Mouse (Mus musculus): ENCODE measurements around the gene Ifi35. TPM values are rescaled to one million over a fixed set of nuclear protein-coding genes. Genes with fewer than 3 reads are reported as not detected.

The Ifi35 gene
- polyA plus RNA-seq, 1 experiment from 2014 or later, result 3.8 TPM

GRCm38 (mm10) chr11:101477552-101478211 is 29.5 kb downstream of the Ifi35 start:
- 36% methylated on average over 10 of the region's 10 CpGs for WGBS
- peak overlapping the region; percentile 25; the same call in 1 of the 2 replicates for H3K9ac ChIP-seq (ENCODE audit: low read length)
- H3K27ac ChIP-seq (ENCODE audit: low read depth, low read length), result peak overlapping the region; percentile 93
- H3K4me2 ChIP-seq (ENCODE audit: low read depth, low read length, severe bottlenecking), result peak overlapping the region; percentile 31; the same call in 1 of the 2 replicates
- no peaks in the 10 kb centered on the region for H3K27me3 ChIP-seq (ENCODE audit: control insufficient read depth, insufficient read depth, low read length)
- H3K9me3 ChIP-seq (ENCODE audit: control insufficient read depth, low read length), result no peaks in the 10 kb centered on the region
- peaks cover 23% of the 10 kb centered on the region for H3K4me1 ChIP-seq (replicated peaks; ENCODE audit: control insufficient read depth, insufficient read depth, low read length)
- H3K4me3 ChIP-seq (ENCODE audit: low read depth, low read length), result no peak overlapping the region
- H3K36me3 ChIP-seq (ENCODE audit: control insufficient read depth, insufficient read depth, low read length), result no peaks in the 10 kb centered on the region
- ATAC-seq (replicated peaks; ENCODE audit: low FRiP score) (peak; percentile 80), DNase-seq (ENCODE audit: low spot score) (peak; percentile 78)

GRCm38 (mm10) chr11:101479171-101479635 is 31.0 kb downstream of the Ifi35 start:
- 6% methylated on average over 18 of the region's 18 CpGs for WGBS
- Histone ChIP-seq H3K4me1 (replicated peaks; ENCODE audit: control insufficient read depth, insufficient read depth, low read length) (peaks cover 23% of the 10 kb centered on the region), H3K36me3 (ENCODE audit: control insufficient read depth, insufficient read depth, low read length) (no peaks in the 10 kb centered on the region), H3K9me3 (ENCODE audit: control insufficient read depth, low read length) (no peaks in the 10 kb centered on the region), H3K4me3 (ENCODE audit: low read depth, low read length) (peak overlapping the region; percentile 16), H3K27ac (ENCODE audit: low read depth, low read length) (peak overlapping the region; percentile 93), H3K9ac (ENCODE audit: low read length) (peak overlapping the region; percentile 56), H3K4me2 (ENCODE audit: low read depth, low read length, severe bottlenecking) (peak overlapping the region; percentile 47), H3K27me3 (ENCODE audit: control insufficient read depth, insufficient read depth, low read length) (no peaks in the 10 kb centered on the region)
- peak; percentile 49 for ATAC-seq (replicated peaks; ENCODE audit: low FRiP score)
- DNase-seq (ENCODE audit: low spot score), result peak; percentile 75

GRCm38 (mm10) chr11:101480912-101481311 is 32.7 kb downstream of the Ifi35 start:
- no peaks in the 10 kb centered on the region for H3K36me3 ChIP-seq (ENCODE audit: control insufficient read depth, insufficient read depth, low read length)
- ATAC-seq (replicated peaks; ENCODE audit: low FRiP score) (no peak), DNase-seq (ENCODE audit: low spot score) (no peak)
- no peaks in the 10 kb centered on the region for H3K9me3 ChIP-seq (ENCODE audit: control insufficient read depth, low read length)
- H3K4me2 ChIP-seq (ENCODE audit: low read depth, low read length, severe bottlenecking), result no peak overlapping the region
- WGBS, result 67% methylated on average over 6 of the region's 6 CpGs
- H3K4me1 ChIP-seq (replicated peaks; ENCODE audit: control insufficient read depth, insufficient read depth, low read length), result peaks cover 23% of the 10 kb centered on the region
- no peak overlapping the region for H3K9ac ChIP-seq (ENCODE audit: low read length)
- no peak overlapping the region for H3K27ac ChIP-seq (ENCODE audit: low read depth, low read length)
- H3K4me3 ChIP-seq (ENCODE audit: low read depth, low read length), result no peak overlapping the region
- no peaks in the 10 kb centered on the region for H3K27me3 ChIP-seq (ENCODE audit: control insufficient read depth, insufficient read depth, low read length)

GRCm38 (mm10) chr11:101483804-101484203 is 35.6 kb downstream of the Ifi35 start:
- DNase-seq (ENCODE audit: low spot score), result no peak
- no peaks in the 10 kb centered on the region for H3K9me3 ChIP-seq (ENCODE audit: control insufficient read depth, low read length)
- no peak overlapping the region for H3K27ac ChIP-seq (ENCODE audit: low read depth, low read length)
- WGBS, result 45% methylated on average over 3 of the region's 3 CpGs
- H3K4me3 ChIP-seq (ENCODE audit: low read depth, low read length), result no peak overlapping the region
- no peaks in the 10 kb centered on the region for H3K27me3 ChIP-seq (ENCODE audit: control insufficient read depth, insufficient read depth, low read length)
- H3K9ac ChIP-seq (ENCODE audit: low read length), result no peak overlapping the region
- H3K4me1 ChIP-seq (replicated peaks; ENCODE audit: control insufficient read depth, insufficient read depth, low read length), result peaks cover 12% of the 10 kb centered on the region
- no peaks in the 10 kb centered on the region; the same call in 1 of the 2 replicates for H3K36me3 ChIP-seq (ENCODE audit: control insufficient read depth, insufficient read depth, low read length)
- no peak overlapping the region for H3K4me2 ChIP-seq (ENCODE audit: low read depth, low read length, severe bottlenecking)
- ATAC-seq (replicated peaks; ENCODE audit: low FRiP score), result no peak

- Histone ChIP-seq H3K36me3 (ENCODE audit: control insufficient read depth, insufficient read depth, low read length) (no peaks in the 10 kb centered on the region; the same call in 1 of the 2 replicates), H3K4me3 (ENCODE audit: low read depth, low read length) (no peak overlapping the region), H3K27me3 (ENCODE audit: control insufficient read depth, insufficient read depth, low read length) (no peaks in the 10 kb centered on the region), H3K4me1 (replicated peaks; ENCODE audit: control insufficient read depth, insufficient read depth, low read length) (peaks cover 8% of the 10 kb centered on the region), H3K27ac (ENCODE audit: low read depth, low read length) (no peak overlapping the region), H3K9ac (ENCODE audit: low read length) (no peak overlapping the region), H3K9me3 (ENCODE audit: control insufficient read depth, low read length) (no peaks in the 10 kb centered on the region), H3K4me2 (ENCODE audit: low read depth, low read length, severe bottlenecking) (no peak overlapping the region)
- 74% methylated on average over 6 of the region's 6 CpGs for WGBS
- DNase-seq (ENCODE audit: low spot score) (no peak), ATAC-seq (replicated peaks; ENCODE audit: low FRiP score) (no peak)
Observed at GRCm38 (mm10) chr11:101484245-101484644, 36.0 kb downstream of the Ifi35 start.

GRCm38 (mm10) chr11:101484814-101485213 is 36.6 kb downstream of the Ifi35 start:
- Histone ChIP-seq H3K27me3 (ENCODE audit: control insufficient read depth, insufficient read depth, low read length) (no peaks in the 10 kb centered on the region), H3K9me3 (ENCODE audit: control insufficient read depth, low read length) (no peaks in the 10 kb centered on the region), H3K9ac (ENCODE audit: low read length) (no peak overlapping the region), H3K36me3 (ENCODE audit: control insufficient read depth, insufficient read depth, low read length) (no peaks in the 10 kb centered on the region; the same call in 1 of the 2 replicates), H3K4me3 (ENCODE audit: low read depth, low read length) (no peak overlapping the region), H3K4me1 (replicated peaks; ENCODE audit: control insufficient read depth, insufficient read depth, low read length) (peaks cover 3% of the 10 kb centered on the region), H3K27ac (ENCODE audit: low read depth, low read length) (no peak overlapping the region), H3K4me2 (ENCODE audit: low read depth, low read length, severe bottlenecking) (no peak overlapping the region)
- DNase-seq (ENCODE audit: low spot score) (no peak), ATAC-seq (replicated peaks; ENCODE audit: low FRiP score) (no peak)
- WGBS, result 86% methylated on average over 7 of the region's 7 CpGs

- no peaks in the 10 kb centered on the region for H3K9me3 ChIP-seq (ENCODE audit: control insufficient read depth, low read length)
- ATAC-seq (replicated peaks; ENCODE audit: low FRiP score) (no peak), DNase-seq (ENCODE audit: low spot score) (no peak)
- H3K9ac ChIP-seq (ENCODE audit: low read length), result no peak overlapping the region
- H3K27me3 ChIP-seq (ENCODE audit: control insufficient read depth, insufficient read depth, low read length), result no peaks in the 10 kb centered on the region
- 57% methylated on average over 6 of the region's 6 CpGs for WGBS
- peak overlapping the region; percentile 13; the same call in 1 of the 2 replicates for H3K27ac ChIP-seq (ENCODE audit: low read depth, low read length)
- no peak overlapping the region for H3K4me3 ChIP-seq (ENCODE audit: low read depth, low read length)
- no peaks in the 10 kb centered on the region for H3K4me1 ChIP-seq (replicated peaks; ENCODE audit: control insufficient read depth, insufficient read depth, low read length)
- H3K36me3 ChIP-seq (ENCODE audit: control insufficient read depth, insufficient read depth, low read length), result no peaks in the 10 kb centered on the region; the same call in 1 of the 2 replicates
- H3K4me2 ChIP-seq (ENCODE audit: low read depth, low read length, severe bottlenecking), result no peak overlapping the region
Observed at GRCm38 (mm10) chr11:101485509-101486028, 37.4 kb downstream of the Ifi35 start.

GRCm38 (mm10) chr11:101486126-101486525 is 37.9 kb downstream of the Ifi35 start:
- H3K4me2 ChIP-seq (ENCODE audit: low read depth, low read length, severe bottlenecking), result no peak overlapping the region
- no peaks in the 10 kb centered on the region for H3K27me3 ChIP-seq (ENCODE audit: control insufficient read depth, insufficient read depth, low read length)
- no peak overlapping the region for H3K9ac ChIP-seq (ENCODE audit: low read length)
- ATAC-seq (replicated peaks; ENCODE audit: low FRiP score), result no peak
- H3K4me3 ChIP-seq (ENCODE audit: low read depth, low read length), result no peak overlapping the region
- H3K4me1 ChIP-seq (replicated peaks; ENCODE audit: control insufficient read depth, insufficient read depth, low read length), result no peaks in the 10 kb centered on the region
- H3K9me3 ChIP-seq (ENCODE audit: control insufficient read depth, low read length), result no peaks in the 10 kb centered on the region
- H3K36me3 ChIP-seq (ENCODE audit: control insufficient read depth, insufficient read depth, low read length), result no peaks in the 10 kb centered on the region; the same call in 1 of the 2 replicates
- no peak for DNase-seq (ENCODE audit: low spot score)
- H3K27ac ChIP-seq (ENCODE audit: low read depth, low read length), result no peak overlapping the region
- WGBS, result 84% methylated on average over 6 of the region's 6 CpGs
